Mouse (Mus musculus) forebrain, embryonic 12.5 days (tissue): Measurements from ENCODE around the gene Siglecf. TPM values are rescaled to one million over a fixed set of nuclear protein-coding genes. Genes with fewer than 3 reads are reported as not detected.
A peak's percentile ranks its signal among the peaks of the same experiment; 100 is the strongest.

Experiments used
- ATAC-seq: fragments of 200-750 bp; cut with Nextera tagmentation; 2 replicates; pipeline ENCODE4 v1.8.0; 2017; ENCODE audit warnings: moderate TSS enrichment; ENCODE audit not compliant: low FRiP score
- H3K27ac ChIP-seq: fragments of 300-500 bp; sonication (generic); 2 replicates; pipeline ENCODE4 v1.5.1; 2016; ENCODE audit warnings: mild to moderate bottlenecking
- H3K27me3 ChIP-seq: fragments of 300-500 bp; sonication (generic); 2 replicates; pipeline ENCODE4 v1.6.1; 2016; ENCODE audit warnings: mild to moderate bottlenecking
- H3K36me3 ChIP-seq: fragments of 300-500 bp; sonication (generic); replicated peaks from 2 replicates; pipeline ENCODE4 v1.6.1; 2016; ENCODE audit warnings: mild to moderate bottlenecking
- H3K4me1 ChIP-seq: fragments of 300-500 bp; sonication (generic); 2 replicates; pipeline ENCODE4 v1.6.1; 2016
- H3K4me2 ChIP-seq: fragments of 300-500 bp; sonication (generic); 2 replicates; pipeline ENCODE4 v1.6.1; 2016; ENCODE audit warnings: mild to moderate bottlenecking, moderate library complexity
- H3K4me3 ChIP-seq: fragments of 300-500 bp; sonication (generic); replicated peaks from 2 replicates; pipeline ENCODE4 v1.5.1; 2016; ENCODE audit warnings: mild to moderate bottlenecking
- H3K9ac ChIP-seq: fragments of 300-500 bp; sonication (generic); 2 replicates; pipeline ENCODE4 v1.6.1; 2016; ENCODE audit warnings: mild to moderate bottlenecking
- H3K9me3 ChIP-seq: fragments of 300-500 bp; sonication (generic); 2 replicates; pipeline ENCODE4 v1.6.1; 2016
- WGBS: fragments of 180-500 bp; shearing (Covaris S2); methylation state at CpG from one replicate; pipeline ENCODE4 v1.1.7; 2016; 5-methylcytosine and 5-hydroxymethylcytosine counted together
- polyA plus RNA-seq: library from polyadenylated mRNA; unstranded; fragments of >200 nt; fragmentation: Nextera tagmentation; extraction: Ambion mirVana; gene quantifications from 2 replicates; pipeline ENCODE4 v1.2.1, GENCODE M21; 2016

Gene Siglecf
- polyA plus RNA-seq = 0.09 and 0.33 TPM in 2 replicates

GRCm38 (mm10) chr7:43351154-43351553 lies at the start of gene Siglecf:
Gene Siglecf, plus strand, starts transcription at chr7:43351341.
- 72% methylated on average over 3 of the region's 3 CpGs for WGBS

GRCm38 (mm10) chr7:43305235-43305634 lies 45.9 kb upstream of the Siglecf start:
- H3K36me3 ChIP-seq = peaks cover 53% of the 10 kb centered on the region
- ATAC-seq = no peak
- no peak overlapping the region for H3K27ac ChIP-seq
- H3K9me3 ChIP-seq = no peaks in the 10 kb centered on the region
- no peak overlapping the region for H3K4me3 ChIP-seq
- H3K27me3 ChIP-seq = no peaks in the 10 kb centered on the region
- H3K4me2 ChIP-seq = no peak overlapping the region
- H3K9ac ChIP-seq = no peak overlapping the region
- H3K4me1 ChIP-seq = no peaks in the 10 kb centered on the region
- 89% methylated on average over 3 of the region's 3 CpGs for WGBS

More at GRCm38 (mm10) chr7:43351154-43351553, at the start of gene Siglecf:
- no peaks in the 10 kb centered on the region for H3K27me3 ChIP-seq
- H3K36me3 ChIP-seq = no peaks in the 10 kb centered on the region
- H3K9me3 ChIP-seq = no peaks in the 10 kb centered on the region
- no peak within 1 kb of the TSS for H3K27ac ChIP-seq
- no peak within 1 kb of the TSS for H3K4me2 ChIP-seq
- ATAC-seq = no peak
- H3K9ac ChIP-seq = no peak within 1 kb of the TSS
- no peak within 1 kb of the TSS for H3K4me3 ChIP-seq
- peaks cover 5% of the 10 kb centered on the region; the same call in 1 of the 2 replicates for H3K4me1 ChIP-seq

GRCm38 (mm10) chr7:43309069-43309468 lies 42.1 kb upstream of the Siglecf start:
- Histone ChIP-seq H3K27me3 (no peaks in the 10 kb centered on the region), H3K27ac (no peak overlapping the region), H3K36me3 (peaks cover 34% of the 10 kb centered on the region), H3K4me1 (peaks cover 15% of the 10 kb centered on the region), H3K4me2 (no peak overlapping the region), H3K9me3 (no peaks in the 10 kb centered on the region), H3K4me3 (no peak overlapping the region), H3K9ac (no peak overlapping the region)
- ATAC-seq = no peak
- WGBS = 94% methylated on average over 2 of the region's 2 CpGs

GRCm38 (mm10) chr7:43311632-43312031 lies 39.5 kb upstream of the Siglecf start:
- 0 out of 2 replicates have a peak overlapping the region, but pooled peaks have one; percentile 75 for H3K4me3 ChIP-seq
- no peaks in the 10 kb centered on the region for H3K9me3 ChIP-seq
- peak overlapping the region; percentile 81 for H3K4me2 ChIP-seq
- no peak overlapping the region for H3K9ac ChIP-seq
- peaks cover 15% of the 10 kb centered on the region for H3K4me1 ChIP-seq
- WGBS = 84% methylated on average over 6 of the region's 6 CpGs
- peaks cover 29% of the 10 kb centered on the region for H3K36me3 ChIP-seq
- ATAC-seq = no peak
- no peak overlapping the region for H3K27ac ChIP-seq
- no peaks in the 10 kb centered on the region for H3K27me3 ChIP-seq

GRCm38 (mm10) chr7:43312386-43313012 lies 38.6 kb upstream of the Siglecf start:
- peak overlapping the region; percentile 81 for H3K4me2 ChIP-seq
- H3K4me1 ChIP-seq = peaks cover 15% of the 10 kb centered on the region
- H3K9ac ChIP-seq = peak overlapping the region; percentile 75
- peak overlapping the region; percentile 83 for H3K27ac ChIP-seq
- H3K4me3 ChIP-seq = peak overlapping the region; percentile 75
- H3K9me3 ChIP-seq = no peaks in the 10 kb centered on the region
- peak; percentile 72 for ATAC-seq
- H3K36me3 ChIP-seq = peaks cover 26% of the 10 kb centered on the region
- no peaks in the 10 kb centered on the region for H3K27me3 ChIP-seq
- 3% methylated on average over 32 of the region's 32 CpGs for WGBS

- Histone ChIP-seq H3K36me3 (peaks cover 21% of the 10 kb centered on the region), H3K27me3 (no peaks in the 10 kb centered on the region), H3K4me1 (peaks cover 15% of the 10 kb centered on the region), H3K27ac (peak within 1 kb of the TSS; percentile 83), H3K4me3 (peak within 1 kb of the TSS; percentile 75), H3K4me2 (peak within 1 kb of the TSS; percentile 81), H3K9ac (peak within 1 kb of the TSS; percentile 75), H3K9me3 (no peaks in the 10 kb centered on the region)
- peak; percentile 96 for ATAC-seq
- under 1% methylated on average over 33 of the region's 33 CpGs for WGBS
Observed at GRCm38 (mm10) chr7:43313013-43313428, 38.1 kb upstream of the Siglecf start, which contains the start of gene Zfp715. Gene Zfp715, minus strand, starts transcription at chr7:43313294.

- H3K4me1 ChIP-seq = no peaks in the 10 kb centered on the region
- no peak overlapping the region for H3K9ac ChIP-seq
- H3K27ac ChIP-seq = no peak overlapping the region
- WGBS = 55% methylated on average over 10 of the region's 10 CpGs
- H3K36me3 ChIP-seq = no peaks in the 10 kb centered on the region
- H3K4me3 ChIP-seq = no peak overlapping the region
- H3K4me2 ChIP-seq = no peak overlapping the region
- no peaks in the 10 kb centered on the region for H3K27me3 ChIP-seq
- no peak for ATAC-seq
- no peaks in the 10 kb centered on the region for H3K9me3 ChIP-seq
Observed at GRCm38 (mm10) chr7:43326223-43326780, 24.8 kb upstream of the Siglecf start.

- H3K4me1 ChIP-seq = no peaks in the 10 kb centered on the region
- no peaks in the 10 kb centered on the region for H3K9me3 ChIP-seq
- no peak overlapping the region for H3K4me3 ChIP-seq
- no peak overlapping the region for H3K27ac ChIP-seq
- H3K9ac ChIP-seq = no peak overlapping the region
- H3K4me2 ChIP-seq = no peak overlapping the region
- no peaks in the 10 kb centered on the region for H3K36me3 ChIP-seq
- ATAC-seq = no peak
- H3K27me3 ChIP-seq = no peaks in the 10 kb centered on the region
- 70% methylated on average over 4 of the region's 4 CpGs for WGBS
Observed at GRCm38 (mm10) chr7:43328101-43328500, 23.0 kb upstream of the Siglecf start.

- 45% methylated on average over 5 of the region's 7 CpGs for WGBS
- Histone ChIP-seq H3K27ac (no peak overlapping the region), H3K36me3 (no peaks in the 10 kb centered on the region), H3K9ac (no peak overlapping the region), H3K27me3 (no peaks in the 10 kb centered on the region), H3K4me1 (no peaks in the 10 kb centered on the region), H3K4me3 (no peak overlapping the region), H3K4me2 (no peak overlapping the region), H3K9me3 (no peaks in the 10 kb centered on the region)
- no peak for ATAC-seq
Observed at GRCm38 (mm10) chr7:43333203-43333602, 17.9 kb upstream of the Siglecf start.

GRCm38 (mm10) chr7:43333899-43334298 lies 17.2 kb upstream of the Siglecf start:
- H3K4me3 ChIP-seq = no peak overlapping the region
- no peaks in the 10 kb centered on the region for H3K27me3 ChIP-seq
- ATAC-seq = no peak
- WGBS = 61% methylated on average over 2 of the region's 2 CpGs
- H3K9ac ChIP-seq = no peak overlapping the region
- H3K4me2 ChIP-seq = no peak overlapping the region
- H3K4me1 ChIP-seq = no peaks in the 10 kb centered on the region
- H3K9me3 ChIP-seq = no peaks in the 10 kb centered on the region
- no peak overlapping the region for H3K27ac ChIP-seq
- no peaks in the 10 kb centered on the region for H3K36me3 ChIP-seq

- Histone ChIP-seq H3K4me1 (no peaks in the 10 kb centered on the region), H3K27me3 (no peaks in the 10 kb centered on the region), H3K9ac (no peak overlapping the region), H3K4me2 (no peak overlapping the region), H3K4me3 (no peak overlapping the region), H3K36me3 (no peaks in the 10 kb centered on the region), H3K27ac (no peak overlapping the region), H3K9me3 (no peaks in the 10 kb centered on the region)
- 84% methylated on average over 4 of the region's 4 CpGs for WGBS
- no peak for ATAC-seq
Observed at GRCm38 (mm10) chr7:43340771-43341170, 10.4 kb upstream of the Siglecf start.

GRCm38 (mm10) chr7:43343191-43343590 lies 8.0 kb upstream of the Siglecf start:
- no peak overlapping the region for H3K27ac ChIP-seq
- 81% methylated on average over 5 of the region's 5 CpGs for WGBS
- H3K9me3 ChIP-seq = no peaks in the 10 kb centered on the region
- no peak overlapping the region for H3K9ac ChIP-seq
- H3K36me3 ChIP-seq = no peaks in the 10 kb centered on the region
- no peak overlapping the region for H3K4me2 ChIP-seq
- ATAC-seq = no peak
- H3K4me3 ChIP-seq = no peak overlapping the region
- no peaks in the 10 kb centered on the region for H3K27me3 ChIP-seq
- H3K4me1 ChIP-seq = no peaks in the 10 kb centered on the region

GRCm38 (mm10) chr7:43344020-43344419 lies 7.1 kb upstream of the Siglecf start:
- H3K27me3 ChIP-seq = no peaks in the 10 kb centered on the region
- no peak overlapping the region for H3K9ac ChIP-seq
- WGBS = 67% methylated on average over 2 of the region's 2 CpGs
- no peak overlapping the region for H3K4me3 ChIP-seq
- H3K4me1 ChIP-seq = no peaks in the 10 kb centered on the region
- no peak overlapping the region for H3K27ac ChIP-seq
- no peaks in the 10 kb centered on the region for H3K36me3 ChIP-seq
- no peaks in the 10 kb centered on the region for H3K9me3 ChIP-seq
- no peak overlapping the region for H3K4me2 ChIP-seq
- no peak for ATAC-seq
